Mouse (Mus musculus) olfactory bulb, adult 2 months (tissue): ENCODE results near the gene Gpatch3. TPM values are rescaled to one million over a fixed set of nuclear protein-coding genes. Genes with fewer than 3 reads are reported as not detected.

Experiments used
- H3K27ac ChIP-seq: fragments of 200-500 bp; 2 replicates; pipeline ENCODE4 v1.5.1; 2012; ENCODE audit warnings: low read depth, low read length; ENCODE audit not compliant: insufficient read depth
- H3K4me1 ChIP-seq: fragments of 200-500 bp; 2 replicates; pipeline ENCODE4 v1.6.1; 2012; ENCODE audit warnings: low read length; ENCODE audit not compliant: control insufficient read depth, insufficient read depth
- H3K4me3 ChIP-seq: fragments of 200-500 bp; 2 replicates; pipeline ENCODE4 v1.5.1; 2012; ENCODE audit warnings: mild to moderate bottlenecking, low read depth, low read length, moderate library complexity; ENCODE audit not compliant: insufficient read depth
- CTCF ChIP-seq: fragments of 200-500 bp; IDR thresholded peaks from 2 replicates; pipeline ENCODE4 v1.5.1; 2012; ENCODE audit warnings: low read depth, mild to moderate bottlenecking, low read length, moderate library complexity; ENCODE audit not compliant: insufficient read depth
- POLR2A ChIP-seq: fragments of 200-500 bp; IDR thresholded peaks from 2 replicates; pipeline ENCODE4 v1.6.1; 2012; ENCODE audit warnings: mild to moderate bottlenecking, low read depth, low read length, moderate library complexity; ENCODE audit not compliant: insufficient read depth
- WGBS: fragments of 180-500 bp; shearing (Covaris S2); methylation state at CpG from one replicate; pipeline ENCODE4 v1.1.7; 2018; 5-methylcytosine and 5-hydroxymethylcytosine counted together
- polyA plus RNA-seq: library from polyadenylated mRNA; stranded (reverse); fragments of >200 nt; gene quantifications from 2 replicates; pipeline ENCODE4 v1.2.4, GENCODE M21; 2012; ENCODE audit warnings: low replicate concordance; ENCODE audit not compliant: missing spikeins, insufficient read depth, insufficient read length

Gpatch3 gene
- polyA plus RNA-seq, 1 experiment = not detected

GRCm38 (mm10) chr4:133600306-133600705 lies 25.8 kb downstream of the Gpatch3 start:
- WGBS = 21% methylated on average over 9 of the region's 9 CpGs
- Histone ChIP-seq H3K4me3 (no peak overlapping the region), H3K27ac (no peak overlapping the region), H3K4me1 (peaks cover 20% of the 10 kb centered on the region)
- TF ChIP-seq CTCF (no peak), POLR2A (no peak)

- 7% methylated on average over 16 of the region's 16 CpGs for WGBS
- TF ChIP-seq CTCF = no peak
- no peak for TF ChIP-seq POLR2A
- Histone ChIP-seq H3K4me1 (peaks cover 16% of the 10 kb centered on the region), H3K4me3 (no peak within 1 kb of the TSS), H3K27ac (no peak within 1 kb of the TSS)
These were observed 27.2 kb downstream of the Gpatch3 start, which contains the start of gene Sfn for GRCm38 (mm10) chr4:133601721-133602218. TSS of gene Sfn (minus strand) at chr4:133602168.

GRCm38 (mm10) chr4:133603056-133603455 lies 28.5 kb downstream of the Gpatch3 start:
- 94% methylated on average over 5 of the region's 5 CpGs for WGBS
- Histone ChIP-seq H3K4me3 (no peak overlapping the region), H3K4me1 (peaks cover 16% of the 10 kb centered on the region), H3K27ac (no peak overlapping the region)
- TF ChIP-seq POLR2A = no peak
- no peak for TF ChIP-seq CTCF

GRCm38 (mm10) chr4:133604175-133604574 lies 29.6 kb downstream of the Gpatch3 start:
- H3K27ac ChIP-seq = no peak overlapping the region
- 84% methylated on average over 7 of the region's 7 CpGs for WGBS
- no peak overlapping the region for H3K4me3 ChIP-seq
- H3K4me1 ChIP-seq = peaks cover 16% of the 10 kb centered on the region
- TF ChIP-seq CTCF = no peak

GRCm38 (mm10) chr4:133604856-133605255 lies 30.3 kb downstream of the Gpatch3 start:
- TF ChIP-seq POLR2A = no peak
- no peak for TF ChIP-seq CTCF
- WGBS = 81% methylated on average over 6 of the region's 6 CpGs
- peaks cover 14% of the 10 kb centered on the region for H3K4me1 ChIP-seq
- H3K4me3 ChIP-seq = no peak overlapping the region
- H3K27ac ChIP-seq = no peak overlapping the region

- WGBS = 61% methylated on average over 9 of the region's 9 CpGs
- Histone ChIP-seq H3K27ac (no peak overlapping the region), H3K4me1 (peaks cover 11% of the 10 kb centered on the region), H3K4me3 (no peak overlapping the region)
- TF ChIP-seq CTCF = no peak
These were observed 30.8 kb downstream of the Gpatch3 start for GRCm38 (mm10) chr4:133605330-133605729.

- no peak for TF ChIP-seq CTCF
- no peak for TF ChIP-seq POLR2A
- WGBS = 90% methylated on average over 10 of the region's 10 CpGs
- peaks cover 4% of the 10 kb centered on the region; the same call in 1 of the 2 replicates for H3K4me1 ChIP-seq
- no peak overlapping the region for H3K27ac ChIP-seq
- H3K4me3 ChIP-seq = no peak overlapping the region
These were observed 32.7 kb downstream of the Gpatch3 start for GRCm38 (mm10) chr4:133607284-133607683.

- Histone ChIP-seq H3K27ac (no peak overlapping the region), H3K4me1 (peaks cover 24% of the 10 kb centered on the region), H3K4me3 (no peak overlapping the region)
- 14% methylated on average over 6 of the region's 6 CpGs for WGBS
- TF ChIP-seq POLR2A = no peak
- peak; percentile 77 for TF ChIP-seq CTCF
These were observed 35.2 kb downstream of the Gpatch3 start for GRCm38 (mm10) chr4:133609719-133610118.

GRCm38 (mm10) chr4:133611815-133612214 lies 37.3 kb downstream of the Gpatch3 start:
- Histone ChIP-seq H3K4me3 (no peak overlapping the region), H3K27ac (no peak overlapping the region), H3K4me1 (peaks cover 34% of the 10 kb centered on the region)
- no peak for TF ChIP-seq POLR2A
- no peak for TF ChIP-seq CTCF
- WGBS = over 99% methylated on average over 5 of the region's 5 CpGs

- TF ChIP-seq CTCF = no peak
- no peak for TF ChIP-seq POLR2A
- Histone ChIP-seq H3K4me1 (peaks cover 34% of the 10 kb centered on the region), H3K4me3 (no peak overlapping the region), H3K27ac (no peak overlapping the region)
- 95% methylated on average over 7 of the region's 7 CpGs for WGBS
These were observed 37.9 kb downstream of the Gpatch3 start for GRCm38 (mm10) chr4:133612416-133612815.
